Mouse (Mus musculus) lung, embryonic 16.5 days (tissue): ENCODE measurements around the gene Chil1. TPM values are rescaled to one million over a fixed set of nuclear protein-coding genes. Genes with fewer than 3 reads are reported as not detected.

Experiments
- ATAC-seq: fragments of 200-750 bp; cut with Nextera tagmentation; 2 replicates; pipeline ENCODE4 v1.8.0; 2017; ENCODE audit warnings: low read depth, mild to moderate bottlenecking, moderate library complexity
- H3K27ac ChIP-seq: fragments of 300-500 bp; sonication (generic); 2 replicates; pipeline ENCODE4 v1.5.1; 2014; ENCODE audit warnings: mild to moderate bottlenecking, control low read depth, low read length
- H3K27me3 ChIP-seq: fragments of 300-500 bp; sonication (generic); 2 replicates; pipeline ENCODE4 v1.6.1; 2014; ENCODE audit warnings: low read depth, low read length, mixed read lengths; ENCODE audit not compliant: control insufficient read depth, insufficient read depth
- H3K36me3 ChIP-seq: fragments of 300-500 bp; sonication (generic); 2 replicates; pipeline ENCODE4 v1.6.1; 2014; ENCODE audit warnings: low read length; ENCODE audit not compliant: control insufficient read depth, insufficient read depth
- H3K4me1 ChIP-seq: fragments of 300-500 bp; sonication (generic); replicated peaks from 2 replicates; pipeline ENCODE4 v1.6.1; 2014; ENCODE audit warnings: low read length, mixed read lengths; ENCODE audit not compliant: control insufficient read depth, insufficient read depth
- H3K4me2 ChIP-seq: fragments of 300-500 bp; sonication (generic); 2 replicates; pipeline ENCODE4 v1.6.1; 2014; ENCODE audit warnings: low read depth, low read length, control low read depth
- H3K4me3 ChIP-seq: fragments of 300-500 bp; sonication (generic); 2 replicates; pipeline ENCODE4 v1.5.1; 2014; ENCODE audit warnings: mild to moderate bottlenecking, low read length, control low read depth
- H3K9ac ChIP-seq: fragments of 300-500 bp; sonication (generic); 2 replicates; pipeline ENCODE4 v1.6.1; 2014; ENCODE audit warnings: low read length, control low read depth
- H3K9me3 ChIP-seq: fragments of 300-500 bp; sonication (generic); 2 replicates; pipeline ENCODE4 v1.6.1; 2016; ENCODE audit warnings: low read length; ENCODE audit not compliant: control insufficient read depth
- WGBS: fragments of 180-500 bp; shearing (Covaris S2); extraction: QIAGEN DNeasy Blood & Tissue Kit; methylation state at CpG from one replicate; pipeline ENCODE4 v1.1.7; 2014; 5-methylcytosine and 5-hydroxymethylcytosine counted together
- polyA plus RNA-seq: library from polyadenylated mRNA; unstranded; fragments of >200 nt; fragmentation: Nextera tagmentation; extraction: Ambion mirVana; gene quantifications from 2 replicates; pipeline ENCODE4 v1.2.1, GENCODE M21; 2015

Gene Chil1
- polyA plus RNA-seq: 1.2 and 2.0 TPM in 2 replicates

GRCm38 (mm10) chr1:134182025-134182424, at the start of gene Chil1:
Chil1 (plus strand) TSS chr1:134182176.
- Histone ChIP-seq H3K36me3 (no peaks in the 10 kb centered on the region), H3K27me3 (no peaks in the 10 kb centered on the region), H3K4me2 (no peak within 1 kb of the TSS), H3K4me3 (no peak within 1 kb of the TSS), H3K27ac (no peak within 1 kb of the TSS), H3K4me1 (no peaks in the 10 kb centered on the region), H3K9me3 (no peaks in the 10 kb centered on the region), H3K9ac (no peak within 1 kb of the TSS)
- ATAC-seq: no peak
- 51% methylated on average over 4 of the region's 4 CpGs for WGBS

- 53% methylated on average over 11 of the region's 11 CpGs for WGBS
- ATAC-seq: no peak
These were observed 48.7 kb upstream of the Chil1 start for GRCm38 (mm10) chr1:134133316-134133715.

GRCm38 (mm10) chr1:134136351-134136750, 45.6 kb upstream of the Chil1 start:
- Histone ChIP-seq H3K36me3 (no peaks in the 10 kb centered on the region), H3K27ac (no peak overlapping the region), H3K4me3 (no peak overlapping the region), H3K9me3 (no peaks in the 10 kb centered on the region), H3K27me3 (no peaks in the 10 kb centered on the region), H3K4me2 (no peak overlapping the region), H3K4me1 (no peaks in the 10 kb centered on the region), H3K9ac (no peak overlapping the region)
- 37% methylated on average over 3 of the region's 3 CpGs for WGBS
- no peak for ATAC-seq

More at GRCm38 (mm10) chr1:134133316-134133715, 48.7 kb upstream of the Chil1 start:
- no peak overlapping the region for H3K4me3 ChIP-seq
- no peak overlapping the region for H3K9ac ChIP-seq
- H3K36me3 ChIP-seq: no peaks in the 10 kb centered on the region
- H3K4me1 ChIP-seq: no peaks in the 10 kb centered on the region
- H3K4me2 ChIP-seq: no peak overlapping the region
- no peaks in the 10 kb centered on the region for H3K27me3 ChIP-seq
- H3K27ac ChIP-seq: no peak overlapping the region
- peaks cover 3% of the 10 kb centered on the region for H3K9me3 ChIP-seq

GRCm38 (mm10) chr1:134138424-134138823, 43.6 kb upstream of the Chil1 start:
- ATAC-seq: no peak
- Histone ChIP-seq H3K4me3 (no peak overlapping the region), H3K4me2 (no peak overlapping the region), H3K9me3 (no peaks in the 10 kb centered on the region), H3K4me1 (no peaks in the 10 kb centered on the region), H3K36me3 (no peaks in the 10 kb centered on the region), H3K27me3 (no peaks in the 10 kb centered on the region), H3K27ac (no peak overlapping the region), H3K9ac (no peak overlapping the region)
- 76% methylated on average over 9 of the region's 9 CpGs for WGBS

GRCm38 (mm10) chr1:134142363-134142794, 39.6 kb upstream of the Chil1 start:
- H3K9ac ChIP-seq: no peak overlapping the region
- H3K27ac ChIP-seq: no peak overlapping the region
- no peak overlapping the region for H3K4me3 ChIP-seq
- WGBS: 54% methylated on average over 4 of the region's 4 CpGs
- no peaks in the 10 kb centered on the region for H3K36me3 ChIP-seq
- no peaks in the 10 kb centered on the region for H3K27me3 ChIP-seq
- H3K4me1 ChIP-seq: no peaks in the 10 kb centered on the region
- H3K4me2 ChIP-seq: no peak overlapping the region
- no peaks in the 10 kb centered on the region for H3K9me3 ChIP-seq
- no peak for ATAC-seq

GRCm38 (mm10) chr1:134146066-134146465, 35.9 kb upstream of the Chil1 start:
- no peaks in the 10 kb centered on the region for H3K36me3 ChIP-seq
- H3K27ac ChIP-seq: no peak overlapping the region
- no peak overlapping the region for H3K4me2 ChIP-seq
- H3K27me3 ChIP-seq: no peaks in the 10 kb centered on the region
- no peak overlapping the region for H3K4me3 ChIP-seq
- H3K4me1 ChIP-seq: no peaks in the 10 kb centered on the region
- H3K9ac ChIP-seq: no peak overlapping the region
- WGBS: 81% methylated on average over 8 of the region's 8 CpGs
- H3K9me3 ChIP-seq: no peaks in the 10 kb centered on the region
- ATAC-seq: no peak

- Histone ChIP-seq H3K9me3 (no peaks in the 10 kb centered on the region; the same call in 1 of the 2 replicates), H3K27me3 (no peaks in the 10 kb centered on the region), H3K36me3 (no peaks in the 10 kb centered on the region), H3K4me1 (no peaks in the 10 kb centered on the region), H3K27ac (no peak overlapping the region), H3K4me3 (no peak overlapping the region), H3K4me2 (no peak overlapping the region), H3K9ac (no peak overlapping the region)
- WGBS: 45% methylated on average over 8 of the region's 8 CpGs
- no peak for ATAC-seq
These were observed 31.9 kb upstream of the Chil1 start for GRCm38 (mm10) chr1:134150076-134150475.

- Histone ChIP-seq H3K9ac (no peak overlapping the region), H3K9me3 (no peaks in the 10 kb centered on the region; the same call in 1 of the 2 replicates), H3K4me1 (no peaks in the 10 kb centered on the region), H3K4me2 (no peak overlapping the region), H3K36me3 (no peaks in the 10 kb centered on the region), H3K27me3 (no peaks in the 10 kb centered on the region), H3K27ac (no peak overlapping the region), H3K4me3 (no peak overlapping the region)
- no peak for ATAC-seq
- WGBS: 95% methylated on average over 9 of the region's 9 CpGs
These were observed 31.2 kb upstream of the Chil1 start for GRCm38 (mm10) chr1:134150745-134151144.

- no peaks in the 10 kb centered on the region for H3K4me1 ChIP-seq
- H3K36me3 ChIP-seq: no peaks in the 10 kb centered on the region
- H3K27me3 ChIP-seq: no peaks in the 10 kb centered on the region
- no peak overlapping the region for H3K27ac ChIP-seq
- no peak overlapping the region for H3K9ac ChIP-seq
- H3K4me3 ChIP-seq: no peak overlapping the region
- ATAC-seq: peak; percentile 85
- 30% methylated on average over 13 of the region's 13 CpGs for WGBS
- no peaks in the 10 kb centered on the region; the same call in 1 of the 2 replicates for H3K9me3 ChIP-seq
- no peak overlapping the region for H3K4me2 ChIP-seq
These were observed 30.1 kb upstream of the Chil1 start for GRCm38 (mm10) chr1:134151655-134152412.
